Mouse (Mus musculus) E14TG2a.4 (cell line): ENCODE data around the gene Klhdc4.

Experiments used
- CTCF ChIP-seq: conservative IDR thresholded peaks from 2 replicates; pipeline ENCODE4 v1.5.1; 2014; ENCODE audit warnings: low read length
- NANOG ChIP-seq: IDR thresholded peaks from 2 replicates; pipeline ENCODE4 v1.6.1; 2014; ENCODE audit warnings: borderline replicate concordance, low read length, mixed read lengths
- POU5F1 ChIP-seq: IDR thresholded peaks from 2 replicates; pipeline ENCODE4 v1.6.1; 2014; ENCODE audit warnings: low read length, borderline replicate concordance

DNA sequence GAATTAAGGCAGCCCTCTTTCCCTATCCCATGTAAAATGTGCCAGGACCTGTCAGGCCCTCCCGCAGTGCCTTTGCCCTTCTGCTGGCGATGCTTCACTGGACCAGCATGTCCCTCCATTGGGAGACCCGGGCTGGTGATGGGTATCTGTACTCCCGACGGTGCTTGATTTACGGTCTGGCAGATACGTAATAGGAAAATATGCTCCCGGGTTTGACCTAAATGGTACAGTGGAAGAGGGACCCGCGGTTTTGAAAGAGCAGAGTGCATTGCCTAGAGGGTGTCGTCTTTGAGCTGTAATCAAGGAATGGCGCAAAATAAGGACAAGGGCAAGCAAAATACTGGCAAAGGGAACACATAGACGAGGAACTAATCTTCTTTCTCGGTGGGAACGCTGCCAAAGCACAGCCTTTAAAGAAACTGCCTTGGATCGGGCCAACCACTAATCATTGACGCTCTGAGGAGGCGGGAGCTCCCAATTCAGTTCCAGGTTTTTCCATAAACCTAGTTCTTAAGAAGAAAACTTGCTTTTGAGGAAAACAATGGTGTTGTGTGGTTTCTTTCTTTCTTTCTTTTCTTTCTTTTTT lies 501 bp upstream of the Klhdc4 start:
- TF ChIP-seq CTCF (no peak), POU5F1 (no peak), NANOG (no peak)
